Mouse (Mus musculus): ENCODE measurements around the gene Dnaja3. TPM values are rescaled to one million over a fixed set of nuclear protein-coding genes. Genes with fewer than 3 reads are reported as not detected.
"Not testable (repeated sequence)": the region's sequence is repeated elsewhere in the genome, so short reads cannot be mapped to it uniquely, and the experiment has no call there.

Dnaja3 gene
- polyA plus RNA-seq, 1 experiment from 2014 or later, result 95.3 TPM

- H3K9me3 ChIP-seq (ENCODE audit: low read length); H3K9ac ChIP-seq (replicated peaks; ENCODE audit: low read length); H3K27ac ChIP-seq (ENCODE audit: low read length); H3K27me3 ChIP-seq (ENCODE audit: insufficient read depth, low read length); H3K4me2 ChIP-seq (replicated peaks; ENCODE audit: low read depth, low read length); H3K4me3 ChIP-seq (ENCODE audit: low read length); H3K4me1 ChIP-seq (ENCODE audit: insufficient read depth, low read length); ATAC-seq (ENCODE audit: low FRiP score, low TSS enrichment): not testable (repeated sequence)
- H3K36me3 ChIP-seq (ENCODE audit: insufficient read depth, low read length), result peaks cover 58% of the 10 kb centered on the region
- WGBS, result 97% methylated on average over 4 of the region's 4 CpGs
Measured at GRCm38 (mm10) chr16:4689371-4689770, 49.6 kb downstream of the Dnaja3 start.

DNA sequence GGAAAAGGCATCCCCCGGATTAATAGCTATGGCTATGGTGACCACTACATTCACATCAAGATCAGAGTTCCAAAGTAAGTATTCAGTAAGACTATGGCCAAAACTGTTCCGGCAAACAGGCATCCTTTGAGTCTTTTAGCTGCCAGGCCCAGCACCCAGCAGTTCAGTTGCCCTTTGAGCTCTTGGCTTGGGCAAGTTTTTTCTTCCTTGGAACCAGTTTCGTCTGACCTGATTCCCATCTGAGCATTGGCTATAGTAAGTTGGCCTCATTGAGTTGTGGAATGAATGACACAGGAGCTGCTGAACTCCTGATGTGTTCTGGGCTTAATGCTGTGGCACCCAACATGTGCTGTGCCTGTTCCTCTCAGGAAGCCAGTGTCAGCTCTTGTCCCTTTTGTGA, 61.4 kb downstream of the Dnaja3 start:
- no peaks in the 10 kb centered on the region for H3K4me1 ChIP-seq (ENCODE audit: insufficient read depth, low read length)
- no peak overlapping the region for H3K4me2 ChIP-seq (replicated peaks; ENCODE audit: low read depth, low read length)
- no peak overlapping the region for H3K27ac ChIP-seq (ENCODE audit: low read length)
- peaks cover 82% of the 10 kb centered on the region for H3K36me3 ChIP-seq (ENCODE audit: insufficient read depth, low read length)
- WGBS, result 93% methylated on average over 3 of the region's 3 CpGs
- H3K9ac ChIP-seq (replicated peaks; ENCODE audit: low read length), result no peak overlapping the region
- no peaks in the 10 kb centered on the region for H3K9me3 ChIP-seq (ENCODE audit: low read length)
- H3K27me3 ChIP-seq (ENCODE audit: insufficient read depth, low read length), result no peaks in the 10 kb centered on the region
- no peak for ATAC-seq (ENCODE audit: low FRiP score, low TSS enrichment)
- no peak overlapping the region for H3K4me3 ChIP-seq (ENCODE audit: low read length)

GRCm38 (mm10) chr16:4702646-4703045, 62.9 kb downstream of the Dnaja3 start:
- no peaks in the 10 kb centered on the region for H3K27me3 ChIP-seq (ENCODE audit: insufficient read depth, low read length)
- H3K9me3 ChIP-seq (ENCODE audit: low read length), result no peaks in the 10 kb centered on the region
- no peak overlapping the region for H3K9ac ChIP-seq (replicated peaks; ENCODE audit: low read length)
- no peaks in the 10 kb centered on the region for H3K4me1 ChIP-seq (ENCODE audit: insufficient read depth, low read length)
- H3K36me3 ChIP-seq (ENCODE audit: insufficient read depth, low read length), result peaks cover 84% of the 10 kb centered on the region
- no peak for ATAC-seq (ENCODE audit: low FRiP score, low TSS enrichment)
- H3K4me2 ChIP-seq (replicated peaks; ENCODE audit: low read depth, low read length), result no peak overlapping the region
- no peak overlapping the region for H3K27ac ChIP-seq (ENCODE audit: low read length)
- 35% methylated on average over 1 of the region's 1 CpGs for WGBS
- H3K4me3 ChIP-seq (ENCODE audit: low read length), result no peak overlapping the region

DNA sequence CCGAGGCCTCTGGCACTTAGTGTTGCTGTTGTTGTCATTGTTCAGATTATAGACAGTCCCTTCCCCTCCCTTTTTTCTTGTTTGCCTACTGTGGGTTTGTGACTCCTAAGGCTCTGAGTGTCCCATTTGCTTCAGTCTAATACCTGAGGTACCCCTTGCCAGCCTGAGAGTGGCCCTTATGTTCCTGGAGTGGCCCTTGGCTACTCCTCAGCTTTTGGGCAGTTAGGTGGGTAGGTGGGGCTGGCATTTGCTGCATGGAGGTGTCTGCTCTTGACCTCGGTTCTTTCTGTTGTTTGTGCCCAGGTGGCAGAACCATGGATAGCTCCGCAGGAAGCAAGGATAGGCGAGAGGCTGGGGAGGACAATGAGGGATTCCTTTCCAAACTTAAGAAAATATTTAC, 65.8 kb downstream of the Dnaja3 start:
- Histone ChIP-seq H3K27me3 (ENCODE audit: insufficient read depth, low read length) (no peaks in the 10 kb centered on the region), H3K36me3 (ENCODE audit: insufficient read depth, low read length) (peaks cover 76% of the 10 kb centered on the region), H3K9me3 (ENCODE audit: low read length) (no peaks in the 10 kb centered on the region), H3K4me1 (ENCODE audit: insufficient read depth, low read length) (no peaks in the 10 kb centered on the region), H3K27ac (ENCODE audit: low read length) (no peak overlapping the region), H3K9ac (replicated peaks; ENCODE audit: low read length) (no peak overlapping the region), H3K4me3 (ENCODE audit: low read length) (no peak overlapping the region), H3K4me2 (replicated peaks; ENCODE audit: low read depth, low read length) (no peak overlapping the region)
- ATAC-seq (ENCODE audit: low FRiP score, low TSS enrichment), result no peak
- 55% methylated on average over 4 of the region's 4 CpGs for WGBS

- ATAC-seq (ENCODE audit: low FRiP score, low TSS enrichment), result no peak
- H3K4me3 ChIP-seq (ENCODE audit: low read length), result no peak overlapping the region
- H3K27ac ChIP-seq (ENCODE audit: low read length), result no peak overlapping the region
- H3K4me2 ChIP-seq (replicated peaks; ENCODE audit: low read depth, low read length), result no peak overlapping the region
- WGBS, result 91% methylated on average over 4 of the region's 4 CpGs
- H3K9ac ChIP-seq (replicated peaks; ENCODE audit: low read length), result no peak overlapping the region
- H3K4me1 ChIP-seq (ENCODE audit: insufficient read depth, low read length), result no peaks in the 10 kb centered on the region
- no peaks in the 10 kb centered on the region for H3K27me3 ChIP-seq (ENCODE audit: insufficient read depth, low read length)
- H3K9me3 ChIP-seq (ENCODE audit: low read length), result no peaks in the 10 kb centered on the region
- H3K36me3 ChIP-seq (ENCODE audit: insufficient read depth, low read length), result peaks cover 75% of the 10 kb centered on the region
Measured at GRCm38 (mm10) chr16:4711173-4711572, 71.4 kb downstream of the Dnaja3 start.

DNA sequence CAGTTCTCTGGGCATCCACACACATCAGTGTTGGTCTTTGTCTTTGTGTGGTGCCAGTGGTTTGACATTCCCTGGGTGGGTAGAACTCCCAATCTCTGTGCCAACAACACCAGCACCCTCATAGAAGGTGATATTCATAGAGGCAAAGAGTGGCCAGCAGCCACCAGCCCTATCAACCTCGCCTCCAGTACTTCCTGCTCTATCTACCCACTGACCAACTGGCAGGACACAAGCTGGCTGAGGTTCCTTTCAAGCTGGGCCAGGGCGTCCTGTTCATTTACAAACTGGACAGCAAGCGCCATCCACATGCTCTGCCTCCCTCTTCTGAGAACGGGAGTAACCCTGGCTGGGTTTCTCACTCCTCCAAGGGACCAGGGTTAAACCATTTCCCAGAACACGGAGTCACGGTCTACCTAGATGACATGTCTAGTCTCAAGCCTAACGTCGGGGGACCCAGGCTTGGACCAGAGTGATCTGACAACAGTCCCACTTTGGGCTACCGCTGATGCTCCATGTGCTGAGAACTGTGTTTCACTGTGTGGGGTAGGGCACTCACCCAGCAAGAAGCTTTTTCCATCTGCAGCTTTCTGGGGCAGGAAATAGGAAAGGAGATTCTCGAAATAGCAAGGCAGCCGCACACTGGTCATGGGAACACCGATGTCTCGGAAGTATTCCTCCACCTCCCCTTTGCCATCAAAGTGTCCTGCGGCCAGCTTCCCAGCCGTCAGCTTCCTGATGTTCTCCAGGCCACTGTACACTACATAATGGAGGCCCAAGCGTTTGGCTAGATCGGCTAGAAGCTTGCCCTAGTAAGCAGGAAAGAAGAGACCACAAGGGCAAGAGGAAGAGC, 74.3 kb downstream of the Dnaja3 start:
- H3K4me1 ChIP-seq (ENCODE audit: insufficient read depth, low read length), result peaks cover 7% of the 10 kb centered on the region
- WGBS, result 88% methylated on average over 17 of the region's 17 CpGs
- H3K4me3 ChIP-seq (ENCODE audit: low read length), result no peak overlapping the region
- H3K27me3 ChIP-seq (ENCODE audit: insufficient read depth, low read length), result no peaks in the 10 kb centered on the region
- H3K27ac ChIP-seq (ENCODE audit: low read length), result no peak overlapping the region
- peaks cover 50% of the 10 kb centered on the region for H3K36me3 ChIP-seq (ENCODE audit: insufficient read depth, low read length)
- H3K4me2 ChIP-seq (replicated peaks; ENCODE audit: low read depth, low read length), result no peak overlapping the region
- no peak for ATAC-seq (ENCODE audit: low FRiP score, low TSS enrichment)
- no peak overlapping the region for H3K9ac ChIP-seq (replicated peaks; ENCODE audit: low read length)
- no peaks in the 10 kb centered on the region for H3K9me3 ChIP-seq (ENCODE audit: low read length)

DNA sequence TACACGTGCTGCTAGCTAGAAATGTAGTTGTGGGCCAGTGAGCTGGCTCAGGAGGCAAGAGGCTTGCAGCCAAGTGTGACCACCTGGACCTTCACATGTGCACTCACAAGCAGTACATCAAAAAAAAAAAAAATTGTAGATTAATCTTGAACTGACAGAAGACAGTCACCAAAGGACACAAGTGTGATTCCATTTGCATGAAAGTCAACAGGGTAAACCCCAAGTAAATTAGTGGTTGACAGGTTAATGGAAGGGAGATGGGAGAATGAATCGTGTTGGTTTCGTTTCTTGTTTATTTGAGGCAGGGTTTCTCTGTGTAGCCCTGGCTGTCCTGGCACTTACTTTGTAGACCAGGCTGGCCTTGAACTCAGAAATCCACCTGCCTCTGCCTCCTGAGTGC, 78.1 kb downstream of the Dnaja3 start:
- Histone ChIP-seq H3K27ac (ENCODE audit: low read length) (no peak overlapping the region), H3K9me3 (ENCODE audit: low read length) (no peaks in the 10 kb centered on the region), H3K4me2 (replicated peaks; ENCODE audit: low read depth, low read length) (peak overlapping the region; percentile 70), H3K4me3 (ENCODE audit: low read length) (peak overlapping the region; percentile 80), H3K36me3 (ENCODE audit: insufficient read depth, low read length) (peaks cover 28% of the 10 kb centered on the region), H3K9ac (replicated peaks; ENCODE audit: low read length) (peak overlapping the region; percentile 84), H3K4me1 (ENCODE audit: insufficient read depth, low read length) (peaks cover 10% of the 10 kb centered on the region), H3K27me3 (ENCODE audit: insufficient read depth, low read length) (no peaks in the 10 kb centered on the region)
- no peak for ATAC-seq (ENCODE audit: low FRiP score, low TSS enrichment)
- 33% methylated on average over 3 of the region's 3 CpGs for WGBS

DNA sequence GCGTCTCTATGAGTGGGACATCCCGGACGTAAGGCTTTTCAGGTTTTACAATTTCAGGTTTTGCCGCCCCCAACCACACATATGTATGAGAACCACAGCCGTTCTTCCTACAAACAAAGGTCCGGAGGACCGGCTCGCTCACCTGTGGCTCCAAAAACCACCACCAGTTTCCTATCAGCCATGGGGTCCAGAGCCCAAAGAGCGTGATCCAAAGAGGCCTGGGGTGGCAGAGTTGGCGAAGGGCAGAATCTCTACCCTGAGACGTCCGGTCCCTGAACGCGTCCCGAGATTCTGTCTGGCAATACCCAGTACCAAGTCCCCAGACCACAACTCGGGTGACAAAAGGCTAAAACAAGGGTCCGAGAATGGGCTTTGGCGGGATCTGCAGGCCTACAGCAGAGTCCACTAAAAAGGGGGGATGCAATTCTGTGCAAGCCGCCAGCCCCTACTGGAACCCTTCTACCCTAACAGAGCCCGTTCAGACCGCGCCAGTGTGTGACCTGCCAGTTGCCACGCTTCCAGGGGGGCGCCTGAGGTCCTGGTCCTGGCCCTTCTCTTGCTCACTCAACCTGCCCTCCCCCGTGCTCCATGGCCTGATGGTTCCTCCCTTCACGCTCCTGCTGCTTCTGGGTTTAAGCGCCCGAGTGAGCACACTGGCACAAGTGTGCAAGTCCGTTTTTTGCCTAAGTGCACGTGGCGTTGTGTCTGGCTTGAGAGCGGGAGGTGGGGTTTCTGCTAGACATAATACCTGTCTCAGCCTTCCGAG, 79.1 kb downstream of the Dnaja3 start, which contains the start of gene Nmral1:
Nmral1 (minus strand) TSS at position 604 of the 766 bp plus-strand sequence.
- Histone ChIP-seq H3K27me3 (ENCODE audit: insufficient read depth, low read length) (no peaks in the 10 kb centered on the region), H3K4me3 (ENCODE audit: low read length) (peak within 1 kb of the TSS; percentile 80), H3K4me2 (replicated peaks; ENCODE audit: low read depth, low read length) (peak within 1 kb of the TSS; percentile 70), H3K36me3 (ENCODE audit: insufficient read depth, low read length) (peaks cover 21% of the 10 kb centered on the region), H3K9me3 (ENCODE audit: low read length) (no peaks in the 10 kb centered on the region), H3K4me1 (ENCODE audit: insufficient read depth, low read length) (peaks cover 10% of the 10 kb centered on the region), H3K9ac (replicated peaks; ENCODE audit: low read length) (peak within 1 kb of the TSS; percentile 84), H3K27ac (ENCODE audit: low read length) (peak within 1 kb of the TSS; percentile 84)
- 8% methylated on average over 33 of the region's 33 CpGs for WGBS
- peak; percentile 93 for ATAC-seq (ENCODE audit: low FRiP score, low TSS enrichment)

GRCm38 (mm10) chr16:4722128-4722914, 82.5 kb downstream of the Dnaja3 start:
- H3K27me3 ChIP-seq (ENCODE audit: insufficient read depth, low read length), result no peaks in the 10 kb centered on the region
- no peak overlapping the region for H3K27ac ChIP-seq (ENCODE audit: low read length)
- 63% methylated on average over 7 of the region's 7 CpGs for WGBS

More at GRCm38 (mm10) chr16:4722128-4722914, 82.5 kb downstream of the Dnaja3 start:
- ATAC-seq (ENCODE audit: low FRiP score, low TSS enrichment), result no peak
- Histone ChIP-seq H3K4me2 (replicated peaks; ENCODE audit: low read depth, low read length) (no peak overlapping the region), H3K4me1 (ENCODE audit: insufficient read depth, low read length) (peaks cover 15% of the 10 kb centered on the region), H3K9me3 (ENCODE audit: low read length) (no peaks in the 10 kb centered on the region), H3K9ac (replicated peaks; ENCODE audit: low read length) (no peak overlapping the region), H3K36me3 (ENCODE audit: insufficient read depth, low read length) (no peaks in the 10 kb centered on the region), H3K4me3 (ENCODE audit: low read length) (no peak overlapping the region)
